Mouse (Mus musculus): Measurements from ENCODE around the gene Tmtc2.
A peak's percentile ranks its signal among the peaks of the same experiment; 100 is the strongest.

Gene Tmtc2

DNA sequence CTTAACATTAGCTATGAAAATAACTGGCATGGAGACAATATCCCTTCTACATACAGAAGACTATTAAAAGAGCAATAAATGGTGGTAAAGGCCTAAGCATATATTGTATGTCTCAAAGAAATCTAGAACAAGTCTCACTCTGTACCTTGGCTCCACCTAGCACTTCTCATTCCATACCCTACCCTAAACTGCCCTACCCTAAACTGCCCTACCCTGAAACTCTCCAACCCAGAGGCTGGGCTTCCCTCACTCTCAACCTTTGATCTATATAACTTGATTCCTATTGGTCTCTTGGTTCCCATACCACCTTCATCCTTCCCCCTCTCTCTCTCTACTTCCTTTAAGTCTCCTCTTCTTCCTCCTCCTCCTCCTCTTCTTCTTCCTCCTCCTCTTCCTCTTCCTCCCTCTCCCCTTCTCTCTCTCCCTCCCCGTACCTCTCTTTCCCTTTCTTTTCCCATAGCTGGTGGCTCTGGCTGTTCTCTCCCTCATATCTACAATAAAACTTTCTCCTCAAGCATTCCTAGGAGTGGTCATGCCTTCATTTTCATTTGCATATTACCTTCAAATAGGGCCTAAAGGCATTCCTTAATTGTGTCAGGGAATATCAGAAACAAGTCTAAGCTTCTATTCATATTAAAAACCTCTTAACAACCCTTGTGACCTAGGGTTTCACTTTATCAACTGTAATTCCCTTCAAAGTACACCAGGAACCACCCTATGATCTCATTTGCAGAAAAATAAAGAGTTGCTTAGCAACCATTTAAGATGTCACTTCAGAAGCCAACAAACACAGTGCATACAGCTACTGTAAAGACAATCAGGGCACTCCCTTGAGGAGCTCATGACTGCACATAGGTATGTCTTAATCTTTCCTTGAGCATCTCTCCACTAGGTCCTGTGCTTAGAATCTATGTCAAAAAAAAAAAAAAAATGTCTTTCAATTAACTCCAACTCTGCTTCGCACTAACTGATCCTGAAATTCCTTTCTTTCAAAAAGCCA is 29.9 kb downstream of the Tmtc2 start:
- DNase-seq (ENCODE audit: low spot score): no peak

DNA sequence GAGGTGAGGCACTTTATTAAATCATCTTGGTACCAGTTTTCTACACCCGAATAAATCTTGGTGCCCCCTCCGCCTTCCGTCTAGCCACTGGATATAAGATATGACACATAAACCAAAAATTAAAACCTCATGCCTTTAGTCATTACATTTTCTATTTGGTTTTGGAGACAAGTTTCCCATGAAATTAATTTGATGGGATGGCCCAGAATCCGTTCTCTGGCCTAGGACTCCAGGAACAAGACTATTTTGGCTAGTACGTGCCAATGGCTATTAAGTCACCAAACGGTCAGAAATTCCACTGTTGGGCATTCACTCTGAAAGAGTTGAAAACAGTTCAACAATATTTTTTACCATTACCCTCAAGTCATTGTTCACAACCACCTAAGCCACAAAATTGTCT is 32.2 kb downstream of the Tmtc2 start:
- DNase-seq (ENCODE audit: low spot score): no peak

- no peak for DNase-seq (ENCODE audit: low spot score)
Measured at GRCm38 (mm10) chr10:105539697-105540096, 34.6 kb downstream of the Tmtc2 start.

GRCm38 (mm10) chr10:105536910-105537309 is 37.3 kb downstream of the Tmtc2 start:
- DNase-seq (ENCODE audit: low spot score): no peak

DNA sequence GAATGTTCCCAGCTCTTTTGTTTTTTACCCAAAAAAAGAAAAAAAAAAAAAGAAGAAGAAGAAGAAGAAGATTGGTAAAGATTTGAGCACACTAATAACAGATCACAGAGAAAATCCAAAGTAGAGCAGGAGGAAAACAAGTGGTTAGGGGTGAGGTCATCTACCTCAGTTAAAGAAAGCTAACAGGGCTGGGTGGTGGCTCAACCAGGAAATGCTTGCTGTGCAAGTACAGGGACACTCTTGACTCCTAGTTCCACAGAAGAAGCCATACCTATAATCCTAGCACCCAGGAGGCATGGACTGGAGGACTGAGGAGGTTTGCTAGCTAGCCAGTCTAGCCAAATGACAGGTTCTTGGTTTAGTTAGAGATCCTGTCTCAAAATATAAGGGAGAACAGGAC is 38.4 kb downstream of the Tmtc2 start:
- DNase-seq (ENCODE audit: low spot score): no peak

- peak; percentile 43 for DNase-seq (ENCODE audit: low spot score)
Measured at GRCm38 (mm10) chr10:105532747-105533146, 41.5 kb downstream of the Tmtc2 start.

- no peak for DNase-seq (ENCODE audit: low spot score)
Measured at GRCm38 (mm10) chr10:105532019-105532525, 42.2 kb downstream of the Tmtc2 start.

DNA sequence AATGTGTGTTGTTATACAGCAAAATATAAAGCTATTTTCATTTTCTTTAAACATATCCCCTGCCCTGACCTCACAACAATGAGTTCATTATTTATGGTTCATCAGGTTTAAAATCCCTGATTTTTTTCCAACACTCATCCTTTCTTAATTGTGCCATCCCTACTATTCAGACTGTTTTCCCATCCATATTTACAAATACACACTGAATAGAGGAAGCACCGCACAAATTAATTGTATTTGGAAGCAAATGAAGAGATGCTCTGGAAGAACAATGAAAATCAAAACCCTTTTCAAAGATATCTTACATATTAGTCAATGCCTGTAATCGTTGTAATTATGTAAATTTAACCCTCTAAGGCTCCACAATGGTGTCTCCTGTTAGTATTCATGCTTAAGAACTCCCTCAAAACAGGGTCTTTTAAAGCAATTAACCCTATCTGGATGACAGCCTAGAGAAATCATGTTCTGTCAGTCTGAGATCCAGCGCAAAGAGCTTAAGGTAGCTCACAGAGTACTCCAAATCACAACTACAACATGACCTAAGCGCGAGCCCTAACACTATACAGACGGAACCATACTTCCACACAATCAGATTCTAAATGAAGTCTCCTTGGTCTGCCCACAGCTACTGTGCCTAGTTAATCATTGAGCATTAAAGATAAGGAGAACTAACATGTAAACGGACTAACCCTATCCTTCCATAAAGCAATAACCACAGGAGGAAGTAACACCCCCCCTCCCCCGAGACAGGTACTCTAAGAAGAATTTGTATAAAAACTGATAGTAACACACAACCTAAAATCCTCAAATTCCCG is 43.0 kb downstream of the Tmtc2 start:
- DNase-seq (ENCODE audit: low spot score): no peak

- DNase-seq (ENCODE audit: low spot score): no peak
Measured at GRCm38 (mm10) chr10:105523405-105524088, 50.7 kb downstream of the Tmtc2 start.

GRCm38 (mm10) chr10:105522431-105522830 is 51.8 kb downstream of the Tmtc2 start:
- DNase-seq (ENCODE audit: low spot score): no peak

DNA sequence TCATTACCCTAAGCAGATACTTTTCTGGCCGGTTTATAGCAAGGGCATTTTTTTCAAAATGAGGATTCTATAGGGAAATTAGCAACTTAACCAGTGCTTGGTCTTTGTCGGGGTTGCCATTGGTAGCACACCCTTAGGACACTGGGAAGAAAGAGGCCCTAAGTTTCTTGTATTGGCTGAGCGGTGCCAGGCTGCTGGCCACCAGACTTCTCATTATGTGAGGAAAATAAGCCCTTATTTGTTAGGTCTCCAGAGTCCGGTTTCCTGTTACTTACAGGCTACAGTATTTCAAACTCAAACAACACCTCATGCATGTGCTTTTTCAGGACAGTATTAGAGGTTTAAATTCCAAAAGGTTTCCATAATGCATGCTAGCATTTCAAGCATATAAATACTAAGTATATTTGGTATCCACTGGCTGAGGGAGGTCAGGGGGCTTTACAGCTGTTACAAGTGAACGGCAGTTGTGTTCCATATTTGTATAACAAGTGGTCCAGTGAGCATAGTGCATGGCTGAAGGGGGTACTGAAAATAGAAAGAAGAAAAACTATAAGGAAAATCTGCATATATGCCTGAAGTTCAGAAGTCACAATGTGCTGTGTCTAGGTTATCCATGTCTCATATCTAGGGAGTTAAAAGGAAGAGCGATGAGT is 55.0 kb downstream of the Tmtc2 start:
- no peak for DNase-seq (ENCODE audit: low spot score)

DNA sequence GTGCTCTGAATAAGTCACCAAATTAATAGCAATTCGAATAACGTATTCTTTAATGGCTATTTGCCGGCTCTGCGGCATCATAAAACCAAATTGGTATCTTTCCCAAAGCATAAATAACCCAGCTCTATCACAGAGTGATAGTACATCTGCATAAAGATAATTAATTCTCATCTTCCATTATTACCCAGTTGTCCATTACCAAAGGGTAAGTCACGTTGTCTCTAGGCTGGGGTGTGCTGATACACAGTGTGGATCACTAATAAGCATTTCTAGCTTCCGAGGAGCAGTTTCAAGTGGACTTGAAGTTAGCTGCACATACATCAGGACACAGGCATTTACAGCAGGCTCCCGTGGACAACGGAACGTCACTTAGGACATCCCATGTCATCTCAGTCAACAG is 56.1 kb downstream of the Tmtc2 start:
- DNase-seq (ENCODE audit: low spot score): no peak

GRCm38 (mm10) chr10:105513777-105514322 is 60.4 kb downstream of the Tmtc2 start:
- no peak for DNase-seq (ENCODE audit: low spot score)

DNA sequence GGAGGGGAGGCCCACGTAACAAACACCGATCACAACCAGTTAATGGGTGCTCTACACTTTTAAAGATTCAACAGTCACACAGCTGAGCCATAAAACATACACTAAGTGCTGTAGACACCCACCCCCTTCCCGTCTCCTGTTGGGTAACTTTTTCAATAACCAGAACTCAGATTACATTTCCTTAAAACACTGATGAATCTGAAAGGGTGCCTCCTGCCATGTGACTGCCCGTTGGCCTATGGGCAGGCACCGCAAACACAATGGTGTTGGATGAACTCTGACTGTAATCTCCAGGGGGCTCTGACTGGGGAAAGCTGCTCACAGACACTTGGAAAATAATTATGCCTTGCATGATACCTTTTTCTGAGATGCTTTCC is 64.4 kb downstream of the Tmtc2 start:
- DNase-seq (ENCODE audit: low spot score): no peak

DNA sequence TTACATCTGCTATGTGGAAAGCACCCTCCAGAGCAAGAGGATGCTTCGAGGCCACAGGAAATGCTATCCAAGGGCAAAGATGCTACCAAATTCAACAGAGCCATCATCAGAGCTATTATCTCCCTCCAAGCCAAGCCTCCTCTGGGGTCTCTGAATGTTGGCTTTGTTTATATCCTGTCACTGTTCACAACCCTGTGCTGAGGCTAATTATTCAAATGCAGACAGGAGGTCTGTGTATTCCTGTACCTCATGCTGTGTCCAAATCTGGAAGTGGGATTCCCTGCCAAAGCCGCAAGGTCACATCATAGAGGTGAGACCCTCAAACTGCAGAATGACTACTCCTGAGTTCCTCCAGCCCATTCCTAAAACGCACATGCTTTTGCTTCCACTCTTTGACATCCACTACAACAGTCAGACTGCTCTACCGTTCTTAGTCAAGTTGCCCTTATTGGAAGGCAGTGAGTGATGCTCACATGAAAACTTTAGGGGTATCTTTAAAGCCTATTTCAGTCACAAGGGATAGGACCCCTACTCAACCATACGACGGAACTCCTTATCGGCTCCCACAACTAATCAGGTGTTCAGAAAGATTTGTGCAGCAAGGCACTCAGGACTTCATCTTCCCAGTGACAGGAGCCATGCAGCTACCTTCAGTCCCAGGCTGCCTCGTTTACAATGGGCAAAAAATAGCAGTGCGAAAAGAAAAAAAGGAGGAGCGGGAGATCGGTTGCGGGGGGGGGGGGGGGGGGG is 64.9 kb downstream of the Tmtc2 start:
- no peak for DNase-seq (ENCODE audit: low spot score)

GRCm38 (mm10) chr10:105507982-105508786 is 66.1 kb downstream of the Tmtc2 start:
- no peak for DNase-seq (ENCODE audit: low spot score)

DNA sequence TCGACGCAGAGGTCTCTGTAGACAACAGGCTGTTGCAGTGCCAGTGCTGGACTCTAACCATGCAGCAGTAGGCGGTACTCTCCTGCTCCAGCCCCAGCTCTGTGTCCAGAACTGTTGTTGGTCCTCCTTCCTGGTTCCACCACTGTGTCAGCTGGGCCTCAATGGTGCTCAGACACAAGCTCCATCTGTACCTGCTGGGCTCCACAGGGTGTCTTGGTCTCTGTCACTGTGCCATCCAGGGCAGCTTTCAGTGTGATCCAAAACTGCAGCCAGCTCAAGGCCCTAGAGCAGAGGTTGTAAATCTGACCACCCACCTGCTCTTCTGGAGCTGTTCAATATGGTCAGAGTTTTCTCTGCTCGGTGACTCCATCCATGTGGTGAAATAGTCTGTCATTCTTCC is 68.2 kb downstream of the Tmtc2 start:
- no peak for DNase-seq (ENCODE audit: low spot score)

DNA sequence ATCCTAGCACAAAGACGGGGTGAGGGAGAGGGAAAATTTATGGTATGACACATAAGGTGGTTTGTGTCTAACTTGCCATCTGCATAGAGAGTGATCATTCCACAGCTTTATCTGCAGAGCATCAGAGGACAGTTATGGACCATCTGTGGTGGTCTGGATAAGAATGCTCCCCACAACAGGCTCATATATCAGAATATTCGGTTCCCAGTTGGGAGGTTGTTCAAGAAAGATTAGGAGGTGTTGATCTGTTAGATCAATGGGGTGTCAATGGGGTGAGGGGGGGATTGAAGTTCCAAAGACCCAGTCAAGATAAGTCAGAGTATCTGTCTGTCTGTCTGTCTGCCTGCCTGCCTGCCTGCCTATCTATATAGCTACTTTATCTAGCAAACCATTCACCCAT is 69.8 kb downstream of the Tmtc2 start:
- DNase-seq (ENCODE audit: low spot score): no peak

- DNase-seq (ENCODE audit: low spot score): no peak
Measured at GRCm38 (mm10) chr10:105501736-105502135, 72.5 kb downstream of the Tmtc2 start.

DNA sequence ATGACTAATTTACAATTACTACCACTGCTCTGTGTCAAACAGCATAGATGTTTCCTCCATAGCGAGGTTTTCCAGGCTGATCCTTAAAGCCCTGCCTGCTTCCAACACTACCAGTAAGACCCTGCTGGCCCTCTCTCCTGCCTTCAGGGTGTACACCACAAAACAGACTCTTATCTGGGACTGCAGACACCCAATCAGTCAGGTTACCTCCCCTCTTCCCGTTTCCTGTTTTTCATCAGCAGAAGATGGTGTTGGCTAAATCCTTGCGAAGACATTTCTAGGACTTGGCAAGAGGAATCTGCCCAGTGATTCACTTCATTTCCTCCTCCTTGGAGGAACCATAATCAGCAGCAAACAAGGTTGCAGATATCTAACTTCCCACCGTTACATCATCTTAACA is 73.8 kb downstream of the Tmtc2 start:
- no peak for DNase-seq (ENCODE audit: low spot score)
